Mouse (Mus musculus): ENCODE data around the gene Aspscr1.

DNA sequence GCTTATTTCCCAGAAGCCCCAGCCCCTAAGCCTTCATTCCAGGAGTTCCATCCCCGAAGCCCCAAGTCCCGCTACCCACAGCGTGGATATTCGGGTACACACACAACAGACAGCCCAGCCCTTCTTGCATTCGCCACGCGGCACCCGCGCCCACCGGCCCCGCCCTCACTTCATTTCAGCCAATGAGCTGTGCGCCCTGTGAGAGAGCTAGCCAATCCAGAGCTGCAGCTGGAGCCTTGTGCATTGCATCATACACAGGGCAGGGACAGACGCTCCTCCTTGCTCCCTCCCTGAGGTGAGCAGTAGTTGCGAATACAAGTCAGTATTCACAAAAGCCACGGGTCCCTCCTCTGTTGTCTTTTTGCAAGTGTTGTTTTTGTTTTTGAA is 29.2 kb upstream of the Aspscr1 start, which contains the start of gene Pycr1:
- TF ChIP-seq POLR2AphosphoS5 (IDR thresholded peaks at IDR 0.05; ENCODE audit: insufficient replicate concordance, low read depth, low read length) (no peak), GATA1 (IDR thresholded peaks at IDR 0.05; ENCODE audit: borderline replicate concordance, low read length) (no peak), TAL1 (conservative IDR thresholded peaks at IDR 0.05; ENCODE audit: low read depth, low read length) (no peak), CTCF (IDR thresholded peaks at IDR 0.05; ENCODE audit: low read depth, low read length) (no peak)

Measured in G1E (cell line).